ENCODE assay signal across 8 mouse cellular contexts in the genomic region with DNA sequence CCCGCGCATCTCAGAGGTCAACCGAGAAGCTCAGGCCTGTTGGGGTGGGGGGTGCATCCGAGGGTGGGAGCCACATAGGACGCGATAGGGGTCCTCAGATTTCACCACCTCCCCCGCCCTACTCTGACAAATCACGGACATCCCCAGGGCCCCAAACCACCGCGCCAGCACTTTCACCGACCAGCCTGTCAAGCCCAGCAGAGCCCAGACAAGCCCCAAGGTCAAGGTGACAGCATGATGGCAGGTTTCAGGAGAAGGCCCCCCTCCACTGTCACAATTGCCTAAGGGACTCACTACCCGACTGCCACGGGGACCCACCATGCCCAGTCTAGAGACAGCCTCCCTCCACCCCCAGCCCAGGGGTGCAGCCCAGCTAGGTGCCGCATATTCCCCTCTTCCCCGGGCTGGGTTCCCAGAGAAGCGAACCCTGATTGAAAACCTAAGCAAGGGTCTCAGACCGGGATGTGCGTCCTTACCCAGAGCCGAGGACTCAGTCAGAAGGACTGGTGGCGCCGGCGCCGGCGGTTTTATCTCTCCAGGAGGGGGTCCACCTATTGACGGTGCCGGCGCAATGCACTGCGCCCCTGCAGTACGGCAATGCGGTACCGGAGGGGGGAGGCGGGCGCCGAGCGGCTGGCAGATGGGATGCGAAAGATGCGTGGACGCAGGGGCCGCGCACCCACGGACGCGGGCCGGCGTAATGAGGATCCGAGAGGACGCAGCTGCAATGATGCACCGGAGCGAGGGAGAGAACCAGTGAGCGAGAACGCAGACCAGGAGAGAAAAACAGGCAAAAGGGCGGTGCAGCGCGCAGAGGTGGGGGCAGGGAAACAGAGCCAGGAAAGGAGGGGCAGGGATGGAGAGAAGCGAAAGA. TPM values are rescaled to one million over a fixed set of nuclear protein-coding genes. Genes with fewer than 3 reads are reported as not detected.
DNase-seq lines count a peak whose midpoint lies in the region; ATAC-seq lines count a peak whose summit lies in the region.

A gene (minus strand): TSS at position 767 of the 874 bp plus-strand sequence.

- peaks cover 16% of the 10 kb centered on the region for H3K27me3 ChIP-seq in forebrain, embryonic 11.5 days (ENCODE audit: control insufficient read depth, insufficient read depth, low read length)
- H3K27me3 ChIP-seq in heart, embryonic 12.5 days (replicated peaks), result peaks cover 57% of the 10 kb centered on the region

- peak; percentile 28; the same call in 1 of the 2 replicates for ATAC-seq in forebrain, embryonic 11.5 days (replicated peaks; ENCODE audit: low FRiP score)
- ATAC-seq in heart, embryonic 12.5 days (ENCODE audit: insufficient number of reproducible peaks, low FRiP score), result peak; percentile 37; the same call in 1 of the 2 replicates

- peak within 1 kb of the TSS; percentile 32 for H3K4me3 ChIP-seq in forebrain, embryonic 11.5 days (ENCODE audit: low read depth, low read length)
- H3K4me3 ChIP-seq in heart, embryonic 12.5 days, result peak within 1 kb of the TSS; percentile 55

- H3K36me3 ChIP-seq in forebrain, embryonic 11.5 days (ENCODE audit: control insufficient read depth, insufficient read depth, low read length), result no peaks in the 10 kb centered on the region
- peaks cover 14% of the 10 kb centered on the region for H3K36me3 ChIP-seq in heart, embryonic 12.5 days

- no peak within 1 kb of the TSS for H3K27ac ChIP-seq in forebrain, embryonic 11.5 days (ENCODE audit: low read depth, low read length)
- H3K27ac ChIP-seq in heart, embryonic 12.5 days (ENCODE audit: poor library complexity, severe bottlenecking), result peak within 1 kb of the TSS; percentile 79

- DNase-seq in MN1 (ENCODE audit: low spot score), result peak; percentile 77
- DNase-seq in adrenal gland, postnatal 36 days, result peak in 1 of 2 experiments; percentile 12
- DNase-seq in forebrain, embryonic 11.5 days (ENCODE audit: low spot score), result peak; percentile 64
- DNase-seq in left cerebral cortex, adult 18-20 months (ENCODE audit: low spot score in 2 of 2), result peak; percentile 90 to 94
- DNase-seq in retina, embryonic 14.5 days (ENCODE audit: low spot score), result peak; percentile 58
- DNase-seq in ovary, adult 18-20 months (ENCODE audit: low spot score), result no peak
- no peak for DNase-seq in lung, postnatal 10 days

- peak within 1 kb of the TSS; percentile 61 for H3K4me2 ChIP-seq in forebrain, embryonic 11.5 days (ENCODE audit: low read depth, low read length, severe bottlenecking)
- peak within 1 kb of the TSS; percentile 62 for H3K4me2 ChIP-seq in heart, embryonic 12.5 days

- peak within 1 kb of the TSS; percentile 55 for H3K9ac ChIP-seq in forebrain, embryonic 11.5 days (ENCODE audit: low read length)
- H3K9ac ChIP-seq in heart, embryonic 12.5 days, result peak within 1 kb of the TSS; percentile 76

- H3K9me3 ChIP-seq in forebrain, embryonic 11.5 days (ENCODE audit: control insufficient read depth, low read length), result no peaks in the 10 kb centered on the region
- no peaks in the 10 kb centered on the region for H3K9me3 ChIP-seq in heart, embryonic 12.5 days (replicated peaks)

- 4% methylated on average over 55 of the region's 55 CpGs for WGBS in forebrain, embryonic 11.5 days
- WGBS in heart, embryonic 12.5 days, result 2% methylated on average over 55 of the region's 55 CpGs

- H3K4me1 ChIP-seq in forebrain, embryonic 11.5 days (replicated peaks; ENCODE audit: control insufficient read depth, insufficient read depth, low read length), result peaks cover 10% of the 10 kb centered on the region; the same call in 1 of the 2 replicates
- H3K4me1 ChIP-seq in heart, embryonic 12.5 days (replicated peaks), result peaks cover 59% of the 10 kb centered on the region

RNA-seq across cellular contexts. Expression of the gene that starts here (rescaled TPM):
- total RNA-seq in adrenal gland, postnatal 36 days (2021), result 10 to 100 TPM; 33.0 to 40.3 TPM
- 0.47 and 0.55 TPM in 2 replicates for polyA plus RNA-seq in forebrain, embryonic 11.5 days (2014; fragmentation: Nextera tagmentation; extraction: Ambion mirVana)
- polyA plus RNA-seq in heart, embryonic 12.5 days (2016; fragmentation: Nextera tagmentation; extraction: Ambion mirVana), result 7.7 and 7.9 TPM in 2 replicates
- total RNA-seq in left cerebral cortex, adult 18-20 months (2021), result 1,000 to 10,000 TPM; 1,361 to 1,429 TPM

Comparison
In these comparisons a context has a peak if more than half of its experiments do, and no peak if none do; other contexts are left out.
1. RNA of the gene that starts here (total RNA-seq): 1,361 to 1,429 TPM in left cerebral cortex, adult 18-20 months; 33.0 to 40.3 TPM in adrenal gland, postnatal 36 days; every median in the first group is over 10 times any median in the second.
2. Peak in DNase-seq, ATAC-seq, H3K4me3 ChIP-seq, H3K9ac ChIP-seq and H3K4me2 ChIP-seq in forebrain, embryonic 11.5 days; RNA of the gene not detected or under 1 TPM.
3. DNase-seq: peak in MN1 (single experiment), left cerebral cortex, adult 18-20 months (2 of 2) and retina, embryonic 14.5 days (single experiment); none in ovary, adult 18-20 months (single experiment) and lung, postnatal 10 days (single experiment).